Mouse (Mus musculus) heart, postnatal 4 days (tissue): Measurements from ENCODE around the gene Tmem208. TPM values are rescaled to one million over a fixed set of nuclear protein-coding genes. Genes with fewer than 3 reads are reported as not detected.
A peak's percentile ranks its signal among the peaks of the same experiment; 100 is the strongest.
"Not testable (repeated sequence)": the region's sequence is repeated elsewhere in the genome, so short reads cannot be mapped to it uniquely, and the experiment has no call there.

Experiments
- DNase-seq: peaks from one replicate; pipeline ENCODE4 v3.0.0; 2021
- total RNA-seq, 2 experiments: library from RNA; stranded (reverse); gene quantifications; 2 replicates each; pipeline ENCODE4 v1.2.3; 2021

Gene Tmem208
- 10 to 100 TPM; 29.8 to 32.3 TPM for total RNA-seq

GRCm38 (mm10) chr8:105326141-105326672 lies at the start of gene Tmem208, which contains the start of gene Lrrc29:
Gene Tmem208 (plus strand): TSS chr8:105326354.
Gene Lrrc29 (minus strand): TSS chr8:105326278.
- peak; percentile 98 for DNase-seq

- DNase-seq: peak; percentile 88
Observed at GRCm38 (mm10) chr8:105278911-105279334, 47.2 kb upstream of the Tmem208 start.

- DNase-seq: no peak
Observed at GRCm38 (mm10) chr8:105280567-105280966, 45.6 kb upstream of the Tmem208 start.

- DNase-seq: no peak
Observed at GRCm38 (mm10) chr8:105281821-105282220, 44.3 kb upstream of the Tmem208 start.

GRCm38 (mm10) chr8:105282239-105282638 lies 43.9 kb upstream of the Tmem208 start:
- no peak for DNase-seq

- DNase-seq: peak; percentile 58
Observed at GRCm38 (mm10) chr8:105283074-105283473, 43.1 kb upstream of the Tmem208 start.

GRCm38 (mm10) chr8:105285514-105285913 lies 40.6 kb upstream of the Tmem208 start:
- no peak for DNase-seq

GRCm38 (mm10) chr8:105286907-105287306 lies 39.2 kb upstream of the Tmem208 start:
- no peak for DNase-seq

- DNase-seq: no peak
Observed at GRCm38 (mm10) chr8:105288231-105288630, 37.9 kb upstream of the Tmem208 start.

GRCm38 (mm10) chr8:105288958-105289732 lies 37.0 kb upstream of the Tmem208 start:
- peak; percentile 94 for DNase-seq

- peak; percentile 62 for DNase-seq
Observed at GRCm38 (mm10) chr8:105289805-105290460, 36.2 kb upstream of the Tmem208 start, which contains the start of gene 4931428F04Rik. Gene 4931428F04Rik (minus strand): TSS chr8:105289864.

- peak; percentile 97 for DNase-seq
Observed at GRCm38 (mm10) chr8:105290554-105291314, 35.4 kb upstream of the Tmem208 start.

GRCm38 (mm10) chr8:105291364-105291763 lies 34.8 kb upstream of the Tmem208 start:
- DNase-seq: not testable (repeated sequence)

GRCm38 (mm10) chr8:105291802-105292201 lies 34.4 kb upstream of the Tmem208 start:
- not testable (repeated sequence) for DNase-seq

GRCm38 (mm10) chr8:105292471-105292870 lies 33.7 kb upstream of the Tmem208 start:
- DNase-seq: no peak

- no peak for DNase-seq
Observed at GRCm38 (mm10) chr8:105293405-105293804, 32.7 kb upstream of the Tmem208 start.

- no peak for DNase-seq
Observed at GRCm38 (mm10) chr8:105294776-105295175, 31.4 kb upstream of the Tmem208 start.

GRCm38 (mm10) chr8:105295256-105295655 lies 30.9 kb upstream of the Tmem208 start:
- no peak for DNase-seq

GRCm38 (mm10) chr8:105295895-105296573 lies 30.1 kb upstream of the Tmem208 start, which contains the start of gene Exoc3l:
Gene Exoc3l (minus strand): TSS chr8:105296101.
- DNase-seq: no peak

GRCm38 (mm10) chr8:105297511-105298192 lies 28.5 kb upstream of the Tmem208 start, which contains the start of gene E2f4:
Gene E2f4 (plus strand): TSS chr8:105297663.
- DNase-seq: peak; percentile 94
